Mouse (Mus musculus): Measurements from ENCODE around the gene Ppp1r14a. TPM values are rescaled to one million over a fixed set of nuclear protein-coding genes. Genes with fewer than 3 reads are reported as not detected.

The Ppp1r14a gene
- polyA plus RNA-seq, 1 experiment from 2014 or later, result 33.9 TPM

GRCm38 (mm10) chr7:29327087-29327486, 38.0 kb downstream of the Ppp1r14a start:
- Histone ChIP-seq H3K4me3 (ENCODE audit: low read depth, low read length) (no peak overlapping the region), H3K36me3 (ENCODE audit: control insufficient read depth, insufficient read depth, low read length) (no peaks in the 10 kb centered on the region), H3K4me1 (replicated peaks; ENCODE audit: control insufficient read depth, insufficient read depth, low read length) (no peaks in the 10 kb centered on the region), H3K9ac (ENCODE audit: low read depth, low read length) (no peak overlapping the region), H3K27me3 (ENCODE audit: control insufficient read depth, insufficient read depth, low read length) (no peaks in the 10 kb centered on the region), H3K27ac (ENCODE audit: low read depth, low read length) (no peak overlapping the region), H3K9me3 (ENCODE audit: control insufficient read depth, low read length) (no peaks in the 10 kb centered on the region), H3K4me2 (replicated peaks; ENCODE audit: low read depth, low read length) (no peak overlapping the region)
- DNase-seq (ENCODE audit: low spot score), result no peak
- ATAC-seq (ENCODE audit: low FRiP score), result no peak
- WGBS, result 88% methylated on average over 6 of the region's 6 CpGs

DNA sequence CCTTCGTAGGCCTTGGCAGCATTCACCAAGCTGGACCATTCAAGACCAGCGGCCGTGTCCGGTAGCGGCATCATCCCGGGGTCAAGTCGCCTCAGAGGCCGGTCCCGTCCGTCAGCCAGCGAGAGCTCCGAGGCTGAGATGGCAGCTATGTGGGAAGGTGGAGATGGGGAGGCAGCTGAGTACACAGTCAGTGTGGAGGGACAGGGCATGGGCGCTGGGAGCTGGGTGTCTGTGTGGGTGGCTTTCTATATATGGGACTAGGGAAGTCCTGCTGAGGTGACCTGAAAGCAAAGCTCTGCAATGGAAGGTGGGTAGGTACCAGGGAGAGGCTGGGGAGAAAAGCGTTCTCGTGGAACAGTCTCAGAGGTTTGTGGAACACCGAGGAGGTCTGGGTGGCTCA, 39.9 kb downstream of the Ppp1r14a start:
- no peaks in the 10 kb centered on the region for H3K27me3 ChIP-seq (ENCODE audit: control insufficient read depth, insufficient read depth, low read length)
- no peak overlapping the region for H3K4me3 ChIP-seq (ENCODE audit: low read depth, low read length)
- no peaks in the 10 kb centered on the region for H3K4me1 ChIP-seq (replicated peaks; ENCODE audit: control insufficient read depth, insufficient read depth, low read length)
- no peaks in the 10 kb centered on the region for H3K9me3 ChIP-seq (ENCODE audit: control insufficient read depth, low read length)
- no peak overlapping the region for H3K9ac ChIP-seq (ENCODE audit: low read depth, low read length)
- 93% methylated on average over 16 of the region's 16 CpGs for WGBS
- DNase-seq (ENCODE audit: low spot score), result no peak
- H3K36me3 ChIP-seq (ENCODE audit: control insufficient read depth, insufficient read depth, low read length), result no peaks in the 10 kb centered on the region
- ATAC-seq (ENCODE audit: low FRiP score), result no peak
- H3K4me2 ChIP-seq (replicated peaks; ENCODE audit: low read depth, low read length), result no peak overlapping the region
- H3K27ac ChIP-seq (ENCODE audit: low read depth, low read length), result no peak overlapping the region

DNA sequence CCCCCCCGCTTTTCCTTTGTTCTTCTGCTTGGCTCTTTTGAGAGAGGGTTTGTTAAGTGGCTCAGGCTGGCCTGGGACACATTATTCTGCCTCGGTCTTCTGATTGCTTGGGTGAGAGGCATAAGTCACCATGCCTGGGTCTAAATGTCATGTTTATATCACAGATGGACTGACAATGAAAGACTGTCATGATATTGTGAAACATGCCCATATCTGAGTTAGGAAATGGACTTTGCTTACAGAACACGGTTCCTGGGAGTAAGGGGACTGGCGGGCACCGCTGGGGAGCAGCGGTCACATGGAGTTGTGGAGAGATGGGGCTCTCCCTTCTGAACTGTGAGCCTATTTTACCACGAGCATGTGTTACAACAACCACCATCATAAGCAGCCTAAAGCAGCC, 45.0 kb downstream of the Ppp1r14a start:
- Histone ChIP-seq H3K27ac (ENCODE audit: low read depth, low read length) (no peak overlapping the region), H3K4me1 (replicated peaks; ENCODE audit: control insufficient read depth, insufficient read depth, low read length) (no peaks in the 10 kb centered on the region), H3K27me3 (ENCODE audit: control insufficient read depth, insufficient read depth, low read length) (no peaks in the 10 kb centered on the region), H3K36me3 (ENCODE audit: control insufficient read depth, insufficient read depth, low read length) (no peaks in the 10 kb centered on the region), H3K4me3 (ENCODE audit: low read depth, low read length) (no peak overlapping the region), H3K4me2 (replicated peaks; ENCODE audit: low read depth, low read length) (no peak overlapping the region), H3K9me3 (ENCODE audit: control insufficient read depth, low read length) (no peaks in the 10 kb centered on the region), H3K9ac (ENCODE audit: low read depth, low read length) (no peak overlapping the region)
- DNase-seq (ENCODE audit: low spot score) (no peak), ATAC-seq (ENCODE audit: low FRiP score) (no peak)
- 72% methylated on average over 6 of the region's 7 CpGs for WGBS

DNA sequence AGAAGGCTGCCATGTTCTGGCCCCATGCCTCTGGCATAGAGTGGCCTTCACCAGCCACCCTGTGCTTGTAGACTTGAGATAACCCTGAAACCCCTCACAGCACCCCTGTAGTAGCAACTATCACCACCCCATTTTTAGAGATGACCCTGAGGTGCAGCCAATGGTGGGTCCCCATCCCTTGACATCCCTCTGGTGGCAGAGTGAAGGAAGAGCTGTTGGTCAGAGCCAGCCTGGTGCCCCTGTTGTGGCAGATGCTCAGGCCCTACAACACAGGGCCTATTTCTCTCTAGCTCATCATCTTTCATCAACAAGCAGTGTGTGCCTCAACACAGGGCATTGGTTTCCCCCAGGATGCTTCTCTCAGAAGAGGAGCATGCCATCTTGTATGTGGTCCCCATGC, 46.2 kb downstream of the Ppp1r14a start:
- Histone ChIP-seq H3K36me3 (ENCODE audit: control insufficient read depth, insufficient read depth, low read length) (no peaks in the 10 kb centered on the region), H3K4me1 (replicated peaks; ENCODE audit: control insufficient read depth, insufficient read depth, low read length) (no peaks in the 10 kb centered on the region), H3K4me2 (replicated peaks; ENCODE audit: low read depth, low read length) (no peak overlapping the region), H3K9me3 (ENCODE audit: control insufficient read depth, low read length) (no peaks in the 10 kb centered on the region), H3K27ac (ENCODE audit: low read depth, low read length) (no peak overlapping the region), H3K9ac (ENCODE audit: low read depth, low read length) (no peak overlapping the region), H3K27me3 (ENCODE audit: control insufficient read depth, insufficient read depth, low read length) (no peaks in the 10 kb centered on the region), H3K4me3 (ENCODE audit: low read depth, low read length) (no peak overlapping the region)
- DNase-seq (ENCODE audit: low spot score) (no peak), ATAC-seq (ENCODE audit: low FRiP score) (no peak)

DNA sequence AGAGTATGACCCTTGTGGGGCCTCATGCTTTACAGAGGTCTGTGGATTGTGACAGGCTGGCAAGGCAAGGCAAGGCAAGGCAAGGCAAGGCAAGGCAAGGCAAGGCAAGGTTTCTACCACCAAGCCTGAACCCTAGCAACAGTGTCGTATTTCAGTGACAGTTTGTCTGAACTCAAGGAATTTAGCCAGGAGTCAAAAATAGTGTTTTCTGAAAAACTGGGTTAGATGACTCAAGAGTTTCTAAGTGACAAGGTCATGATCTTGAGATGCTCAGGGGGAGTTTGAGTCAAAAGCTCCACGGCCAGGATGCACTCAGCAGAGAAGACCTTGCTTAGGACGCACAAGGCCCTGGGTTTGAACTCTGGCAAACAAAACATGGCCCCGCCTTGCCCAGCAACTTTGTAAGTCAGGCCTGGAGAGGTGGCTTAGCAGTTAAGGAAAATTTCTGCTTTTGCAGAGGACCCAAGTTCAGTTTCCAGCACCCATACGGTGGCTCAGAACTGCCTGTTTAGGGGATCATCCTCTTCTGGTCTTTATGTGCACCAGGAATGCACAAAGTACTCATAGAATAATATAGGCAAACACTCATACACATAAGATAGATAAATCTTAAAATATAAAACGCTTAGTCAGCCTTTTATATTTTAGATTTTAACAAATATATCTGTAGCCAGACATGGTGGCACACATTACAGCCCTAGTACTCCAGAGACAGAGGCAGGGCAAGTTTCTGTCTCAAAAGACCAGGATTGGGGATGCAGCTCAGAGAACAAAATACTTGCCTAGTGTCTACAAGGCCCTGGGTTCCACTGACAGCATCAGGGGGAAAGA, 46.9 kb downstream of the Ppp1r14a start:
- no peak for DNase-seq (ENCODE audit: low spot score)
- Histone ChIP-seq H3K36me3 (ENCODE audit: control insufficient read depth, insufficient read depth, low read length) (no peaks in the 10 kb centered on the region), H3K9me3 (ENCODE audit: control insufficient read depth, low read length) (no peaks in the 10 kb centered on the region), H3K4me2 (replicated peaks; ENCODE audit: low read depth, low read length) (no peak overlapping the region), H3K4me3 (ENCODE audit: low read depth, low read length) (no peak overlapping the region), H3K9ac (ENCODE audit: low read depth, low read length) (no peak overlapping the region), H3K27me3 (ENCODE audit: control insufficient read depth, insufficient read depth, low read length) (no peaks in the 10 kb centered on the region), H3K27ac (ENCODE audit: low read depth, low read length) (no peak overlapping the region), H3K4me1 (replicated peaks; ENCODE audit: control insufficient read depth, insufficient read depth, low read length) (no peaks in the 10 kb centered on the region)
- 78% methylated on average over 6 of the region's 6 CpGs for WGBS
- ATAC-seq (ENCODE audit: low FRiP score), result no peak

GRCm38 (mm10) chr7:29336795-29337319, 47.7 kb downstream of the Ppp1r14a start:
- Histone ChIP-seq H3K27me3 (ENCODE audit: control insufficient read depth, insufficient read depth, low read length) (no peaks in the 10 kb centered on the region), H3K4me3 (ENCODE audit: low read depth, low read length) (no peak overlapping the region), H3K4me2 (replicated peaks; ENCODE audit: low read depth, low read length) (no peak overlapping the region), H3K9ac (ENCODE audit: low read depth, low read length) (no peak overlapping the region), H3K36me3 (ENCODE audit: control insufficient read depth, insufficient read depth, low read length) (no peaks in the 10 kb centered on the region), H3K27ac (ENCODE audit: low read depth, low read length) (no peak overlapping the region), H3K4me1 (replicated peaks; ENCODE audit: control insufficient read depth, insufficient read depth, low read length) (no peaks in the 10 kb centered on the region), H3K9me3 (ENCODE audit: control insufficient read depth, low read length) (no peaks in the 10 kb centered on the region)
- 65% methylated on average over 9 of the region's 9 CpGs for WGBS
- ATAC-seq (ENCODE audit: low FRiP score), result no peak
- no peak for DNase-seq (ENCODE audit: low spot score)

GRCm38 (mm10) chr7:29337766-29338165, 48.7 kb downstream of the Ppp1r14a start:
- ATAC-seq (ENCODE audit: low FRiP score) (no peak), DNase-seq (ENCODE audit: low spot score) (no peak)
- Histone ChIP-seq H3K4me1 (replicated peaks; ENCODE audit: control insufficient read depth, insufficient read depth, low read length) (no peaks in the 10 kb centered on the region), H3K27me3 (ENCODE audit: control insufficient read depth, insufficient read depth, low read length) (no peaks in the 10 kb centered on the region), H3K36me3 (ENCODE audit: control insufficient read depth, insufficient read depth, low read length) (no peaks in the 10 kb centered on the region), H3K27ac (ENCODE audit: low read depth, low read length) (no peak overlapping the region), H3K4me3 (ENCODE audit: low read depth, low read length) (no peak overlapping the region), H3K9ac (ENCODE audit: low read depth, low read length) (no peak overlapping the region), H3K4me2 (replicated peaks; ENCODE audit: low read depth, low read length) (no peak overlapping the region), H3K9me3 (ENCODE audit: control insufficient read depth, low read length) (no peaks in the 10 kb centered on the region)
- 88% methylated on average over 2 of the region's 2 CpGs for WGBS

GRCm38 (mm10) chr7:29338351-29338919, 49.3 kb downstream of the Ppp1r14a start:
- no peak for ATAC-seq (ENCODE audit: low FRiP score)
- no peak overlapping the region for H3K4me2 ChIP-seq (replicated peaks; ENCODE audit: low read depth, low read length)
- no peak overlapping the region for H3K4me3 ChIP-seq (ENCODE audit: low read depth, low read length)
- H3K36me3 ChIP-seq (ENCODE audit: control insufficient read depth, insufficient read depth, low read length), result no peaks in the 10 kb centered on the region
- H3K9ac ChIP-seq (ENCODE audit: low read depth, low read length), result no peak overlapping the region
- no peaks in the 10 kb centered on the region for H3K4me1 ChIP-seq (replicated peaks; ENCODE audit: control insufficient read depth, insufficient read depth, low read length)
- H3K27me3 ChIP-seq (ENCODE audit: control insufficient read depth, insufficient read depth, low read length), result no peaks in the 10 kb centered on the region
- DNase-seq (ENCODE audit: low spot score), result no peak
- WGBS, result 88% methylated on average over 9 of the region's 9 CpGs
- H3K27ac ChIP-seq (ENCODE audit: low read depth, low read length), result no peak overlapping the region
- H3K9me3 ChIP-seq (ENCODE audit: control insufficient read depth, low read length), result no peaks in the 10 kb centered on the region
